Mouse (Mus musculus) olfactory bulb, adult 2 months (tissue): ENCODE results near the gene Zfp771. TPM values are rescaled to one million over a fixed set of nuclear protein-coding genes. Genes with fewer than 3 reads are reported as not detected.

Experiments
- H3K27ac ChIP-seq: fragments of 200-500 bp; 2 replicates; pipeline ENCODE4 v1.5.1; 2012; ENCODE audit warnings: low read depth, low read length; ENCODE audit not compliant: insufficient read depth
- H3K4me1 ChIP-seq: fragments of 200-500 bp; 2 replicates; pipeline ENCODE4 v1.6.1; 2012; ENCODE audit warnings: low read length; ENCODE audit not compliant: control insufficient read depth, insufficient read depth
- H3K4me3 ChIP-seq: fragments of 200-500 bp; 2 replicates; pipeline ENCODE4 v1.5.1; 2012; ENCODE audit warnings: mild to moderate bottlenecking, low read depth, low read length, moderate library complexity; ENCODE audit not compliant: insufficient read depth
- CTCF ChIP-seq: fragments of 200-500 bp; IDR thresholded peaks from 2 replicates; pipeline ENCODE4 v1.5.1; 2012; ENCODE audit warnings: low read depth, mild to moderate bottlenecking, low read length, moderate library complexity; ENCODE audit not compliant: insufficient read depth
- POLR2A ChIP-seq: fragments of 200-500 bp; IDR thresholded peaks from 2 replicates; pipeline ENCODE4 v1.6.1; 2012; ENCODE audit warnings: mild to moderate bottlenecking, low read depth, low read length, moderate library complexity; ENCODE audit not compliant: insufficient read depth
- WGBS: fragments of 180-500 bp; shearing (Covaris S2); methylation state at CpG from one replicate; pipeline ENCODE4 v1.1.7; 2018; 5-methylcytosine and 5-hydroxymethylcytosine counted together
- polyA plus RNA-seq: library from polyadenylated mRNA; stranded (reverse); fragments of >200 nt; gene quantifications from 2 replicates; pipeline ENCODE4 v1.2.4, GENCODE M21; 2012; ENCODE audit warnings: low replicate concordance; ENCODE audit not compliant: missing spikeins, insufficient read depth, insufficient read length

Gene Zfp771
- polyA plus RNA-seq, 1 experiment: not detected

DNA sequence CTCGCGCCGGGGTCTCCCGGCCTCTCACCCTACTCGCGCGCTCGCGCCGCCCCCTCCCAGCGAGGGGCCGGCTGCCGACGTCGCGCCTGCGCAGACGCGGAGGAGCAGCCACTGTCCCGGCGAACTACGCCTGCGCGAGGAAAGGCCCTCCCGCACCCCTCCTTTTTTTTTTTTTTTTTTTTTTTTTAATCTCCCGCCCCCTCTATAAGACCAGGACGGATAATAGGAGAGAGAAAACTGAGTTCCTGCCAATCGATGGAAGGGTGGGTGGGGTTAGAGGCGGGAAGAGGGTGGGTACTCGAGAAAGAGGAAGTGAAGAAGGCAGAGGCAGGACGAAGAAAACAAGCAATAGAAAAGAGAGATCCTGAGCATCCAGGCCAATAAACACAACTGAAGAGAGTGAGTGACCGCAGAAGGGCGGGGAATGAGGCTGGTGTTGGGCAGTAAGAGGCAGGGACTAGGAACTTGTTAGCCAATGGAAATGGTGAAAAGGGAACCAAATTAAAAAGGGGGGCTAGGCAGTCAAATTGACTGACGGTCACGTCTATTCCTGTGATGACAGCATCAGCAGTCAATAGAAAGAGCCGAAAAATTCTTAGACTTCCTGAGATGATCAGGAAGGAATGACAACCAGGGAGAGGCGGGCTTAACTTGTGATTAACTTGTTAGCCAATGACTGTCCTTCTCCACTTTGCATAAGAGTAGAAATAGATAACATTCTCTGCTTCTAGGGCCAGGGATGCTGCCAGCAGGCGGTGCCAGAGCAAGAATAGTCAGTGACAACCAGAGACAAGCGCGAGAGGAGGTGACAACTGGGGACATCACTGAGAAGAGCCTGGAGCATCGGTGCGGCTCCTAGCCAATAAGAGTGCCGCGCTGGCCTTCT, 35.3 kb upstream of the Zfp771 start, which contains the start of gene Mylpf:
Mylpf (plus strand) TSS at position 338 of the 886 bp plus-strand sequence.
- WGBS: under 1% methylated on average over 43 of the region's 44 CpGs
- Histone ChIP-seq H3K4me3 (peak within 1 kb of the TSS; percentile 60), H3K27ac (peak within 1 kb of the TSS; percentile 77)

DNA sequence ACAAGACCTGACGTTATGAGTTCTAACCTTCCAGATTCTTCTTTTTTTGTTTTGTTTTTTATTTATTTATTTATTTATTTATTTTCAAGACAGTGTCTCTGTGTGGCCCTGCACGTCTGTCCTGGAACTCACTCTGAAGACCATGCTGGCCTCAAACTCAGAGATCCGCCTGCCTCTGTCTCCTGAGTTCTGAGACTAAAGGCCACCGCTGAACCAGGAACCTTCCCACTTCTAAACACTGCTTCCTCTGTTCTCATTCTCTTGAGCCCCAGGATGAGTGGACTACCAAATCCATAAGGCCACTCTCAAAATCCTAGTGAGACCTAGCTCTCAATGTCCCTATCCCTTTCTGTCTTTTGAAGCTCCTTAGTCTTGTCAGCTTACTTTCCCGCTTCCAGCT, 34.2 kb upstream of the Zfp771 start:
- no peak overlapping the region for H3K4me3 ChIP-seq
- H3K4me1 ChIP-seq: peaks cover 13% of the 10 kb centered on the region
- H3K27ac ChIP-seq: no peak overlapping the region
- TF ChIP-seq POLR2A: no peak
- 80% methylated on average over 5 of the region's 5 CpGs for WGBS

More for the DNA sequence above, 35.3 kb upstream of the Zfp771 start, which contains the start of gene Mylpf:
- TF ChIP-seq POLR2A (peak; percentile 32; the same call in 1 of the 2 replicates), CTCF (peak; percentile 24; the same call in 1 of the 2 replicates)
- H3K4me1 ChIP-seq: peaks cover 11% of the 10 kb centered on the region

GRCm38 (mm10) chr7:127210266-127210665, 33.8 kb upstream of the Zfp771 start:
- Histone ChIP-seq H3K4me3 (no peak overlapping the region), H3K4me1 (peaks cover 15% of the 10 kb centered on the region), H3K27ac (no peak overlapping the region)
- WGBS: 92% methylated on average over 4 of the region's 4 CpGs
- TF ChIP-seq CTCF: no peak
- no peak for TF ChIP-seq POLR2A

DNA sequence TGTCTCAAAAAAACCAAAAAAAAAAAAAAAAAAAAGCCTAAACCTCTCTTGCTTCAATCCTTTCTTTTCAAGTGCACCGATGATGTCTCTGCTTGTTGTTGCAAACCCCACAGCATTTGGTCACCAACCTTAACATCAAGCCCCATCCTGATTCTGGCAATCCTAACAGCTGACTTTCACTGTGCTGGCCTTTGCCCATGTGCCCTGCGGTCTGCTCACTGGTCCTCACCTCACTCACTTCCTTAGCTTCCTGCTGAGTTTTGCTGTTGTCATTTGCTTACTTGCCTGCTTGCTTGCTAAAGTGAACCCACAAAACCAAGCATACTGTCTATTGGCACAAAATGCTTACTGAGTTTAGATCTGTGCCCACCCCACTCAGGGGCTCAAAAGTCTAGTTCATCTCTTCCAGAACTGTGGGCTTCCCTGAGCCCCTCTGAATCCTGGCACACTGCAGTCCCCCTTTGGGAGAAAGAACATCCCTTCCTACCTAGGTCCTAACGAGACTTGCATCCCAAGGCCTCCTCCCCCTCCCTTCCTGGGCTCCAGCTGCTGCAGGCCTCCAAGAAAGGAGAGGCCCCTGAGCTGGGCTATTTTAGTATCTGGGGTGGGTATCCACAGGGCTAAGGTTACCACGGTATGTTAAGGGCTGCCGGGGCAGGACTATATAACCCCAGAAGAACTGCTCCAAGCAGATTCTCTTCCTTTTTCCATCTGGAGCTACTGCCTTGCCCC, 32.9 kb upstream of the Zfp771 start:
- H3K27ac ChIP-seq: no peak overlapping the region
- H3K4me1 ChIP-seq: peaks cover 14% of the 10 kb centered on the region
- 78% methylated on average over 5 of the region's 5 CpGs for WGBS
- no peak for TF ChIP-seq POLR2A
- TF ChIP-seq CTCF: no peak
- H3K4me3 ChIP-seq: no peak overlapping the region

- WGBS: 92% methylated on average over 12 of the region's 12 CpGs
- TF ChIP-seq POLR2A (no peak), CTCF (no peak)
- H3K27ac ChIP-seq: no peak overlapping the region
Measured at GRCm38 (mm10) chr7:127212432-127213250, 31.4 kb upstream of the Zfp771 start.

GRCm38 (mm10) chr7:127213485-127213884, 30.6 kb upstream of the Zfp771 start:
- no peak overlapping the region for H3K4me3 ChIP-seq
- H3K4me1 ChIP-seq: peaks cover 8% of the 10 kb centered on the region
- 40% methylated on average over 7 of the region's 7 CpGs for WGBS
- 0 out of 2 replicates have a peak, but pooled peaks have one; percentile 24 for TF ChIP-seq CTCF
- TF ChIP-seq POLR2A: no peak
- H3K27ac ChIP-seq: no peak overlapping the region

More at GRCm38 (mm10) chr7:127212432-127213250, 31.4 kb upstream of the Zfp771 start:
- Histone ChIP-seq H3K4me1 (peaks cover 8% of the 10 kb centered on the region), H3K4me3 (no peak overlapping the region)

GRCm38 (mm10) chr7:127213930-127214329, 30.1 kb upstream of the Zfp771 start:
- WGBS: 65% methylated on average over 12 of the region's 12 CpGs
- TF ChIP-seq POLR2A (no peak), CTCF (peak; percentile 15; the same call in 1 of the 2 replicates)
- Histone ChIP-seq H3K4me3 (no peak overlapping the region), H3K27ac (no peak overlapping the region), H3K4me1 (peaks cover 8% of the 10 kb centered on the region)

DNA sequence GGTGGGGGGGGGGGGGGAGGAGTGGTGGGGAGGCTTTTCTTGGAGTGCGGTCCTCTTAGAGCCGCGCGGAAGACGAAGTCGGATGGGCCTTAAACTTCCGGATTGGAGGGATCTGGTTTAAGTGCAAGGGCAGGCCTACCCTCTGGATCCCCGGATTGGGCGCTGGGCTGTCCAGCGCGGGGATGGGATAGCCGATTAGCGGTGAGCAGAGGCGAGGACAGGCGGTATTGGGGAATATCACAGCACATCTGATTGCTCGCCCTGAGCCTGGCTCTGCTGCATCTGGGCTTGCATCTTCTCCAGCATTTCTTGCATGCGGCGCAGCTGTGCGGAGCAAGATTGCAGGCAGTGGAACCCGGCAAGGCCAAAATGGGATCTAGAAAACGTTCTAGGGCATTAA, 29.6 kb upstream of the Zfp771 start:
- H3K27ac ChIP-seq: no peak overlapping the region
- WGBS: 59% methylated on average over 21 of the region's 21 CpGs
- TF ChIP-seq CTCF (no peak), POLR2A (no peak)
- H3K4me1 ChIP-seq: peaks cover 8% of the 10 kb centered on the region
- H3K4me3 ChIP-seq: peak overlapping the region; percentile 31
